Mouse (Mus musculus) cerebellum, postnatal 10 days (tissue): ENCODE results near the gene Fam221b.

ENCODE experiments used
- DNase-seq, 2 experiments: peaks; one replicate each; pipeline ENCODE4 v3.0.0; 2021; ENCODE audit warnings: mixed read lengths in 2 of 2

Gene Fam221b

GRCm38 (mm10) chr4:43612534-43612933, 56.4 kb downstream of the Fam221b start:
- no peak for DNase-seq
